Mouse (Mus musculus): ENCODE measurements around the gene Actl6a.

DNA sequence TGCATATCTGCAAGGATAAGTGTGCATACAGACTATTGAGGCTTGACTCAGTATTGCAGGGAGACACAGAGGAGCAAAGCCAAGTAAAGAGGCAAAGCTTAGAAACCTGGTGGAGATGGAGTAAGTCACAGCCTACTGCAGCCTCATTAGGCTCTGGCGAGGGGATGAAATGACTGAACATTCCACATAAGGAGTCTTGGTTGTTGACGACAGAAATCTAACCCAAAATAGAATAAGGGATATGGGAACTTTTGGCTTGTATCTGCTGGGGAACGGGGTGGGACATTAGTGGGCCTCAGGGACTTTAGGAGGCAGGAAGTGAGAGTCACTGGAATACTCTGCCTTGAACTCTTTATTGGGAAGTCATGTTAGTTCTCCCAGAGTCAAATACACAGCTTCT lies 21.5 kb upstream of the Actl6a start:
- TF ChIP-seq EP300 (optimal IDR thresholded peaks at IDR 0.05) (no peak), CTCF (IDR thresholded peaks at IDR 0.05; ENCODE audit: low read depth) (no peak)
